Mouse (Mus musculus) lung, postnatal 0 days (tissue): ENCODE data around the gene Gm49337. TPM values are rescaled to one million over a fixed set of nuclear protein-coding genes. Genes with fewer than 3 reads are reported as not detected.

Experiments used
- ATAC-seq: fragments of 200-750 bp; cut with Nextera tagmentation; 2 replicates; pipeline ENCODE4 v1.8.0; 2017; ENCODE audit warnings: moderate library complexity
- DNase-seq: peaks from one replicate; pipeline ENCODE4 v3.0.0-alpha.2; 2016; ENCODE audit warnings: low spot score
- H3K27ac ChIP-seq: fragments of 300-500 bp; sonication (generic); 2 replicates; pipeline ENCODE4 v1.5.1; 2014; ENCODE audit warnings: antibody characterized with exemption, mild to moderate bottlenecking, low read length, mixed read lengths
- H3K27me3 ChIP-seq: fragments of 300-500 bp; sonication (generic); replicated peaks from 2 replicates; pipeline ENCODE4 v1.6.1; 2014; ENCODE audit warnings: low read length, mixed read lengths; ENCODE audit not compliant: insufficient read depth
- H3K36me3 ChIP-seq: fragments of 300-500 bp; sonication (generic); 2 replicates; pipeline ENCODE4 v1.6.1; 2014; ENCODE audit warnings: low read length, mixed read lengths; ENCODE audit not compliant: insufficient read depth
- H3K4me1 ChIP-seq: fragments of 300-500 bp; sonication (generic); 2 replicates; pipeline ENCODE4 v1.6.1; 2014; ENCODE audit warnings: antibody characterized with exemption, low read depth, low read length, mixed read lengths; ENCODE audit not compliant: insufficient read depth
- H3K4me2 ChIP-seq: fragments of 300-500 bp; sonication (generic); replicated peaks from 2 replicates; pipeline ENCODE4 v1.6.1; 2014; ENCODE audit warnings: low read depth, mild to moderate bottlenecking, low read length, moderate library complexity, mixed read lengths
- H3K4me3 ChIP-seq: fragments of 300-500 bp; sonication (generic); 2 replicates; pipeline ENCODE4 v1.5.1; 2014; ENCODE audit warnings: low read depth, low read length
- H3K9ac ChIP-seq: fragments of 300-500 bp; sonication (generic); replicated peaks from 2 replicates; pipeline ENCODE4 v1.6.1; 2014; ENCODE audit warnings: low read depth, mild to moderate bottlenecking
- H3K9me3 ChIP-seq: fragments of 300-500 bp; sonication (generic); 2 replicates; pipeline ENCODE4 v1.6.1; 2016; ENCODE audit warnings: low read length, mixed read lengths
- CTCF ChIP-seq: IDR thresholded peaks from 2 replicates; pipeline ENCODE4 v1.5.1; 2016; ENCODE audit warnings: antibody characterized with exemption, mild to moderate bottlenecking
- EP300 ChIP-seq: IDR thresholded peaks from 2 replicates; pipeline ENCODE4 v1.6.1; 2016; ENCODE audit warnings: antibody characterized with exemption, mild to moderate bottlenecking, control low read depth
- WGBS: fragments of 180-500 bp; shearing (Covaris S2); extraction: QIAGEN DNeasy Blood & Tissue Kit; methylation state at CpG from one replicate; pipeline ENCODE4 v1.1.7; 2014; 5-methylcytosine and 5-hydroxymethylcytosine counted together
- polyA plus RNA-seq: library from polyadenylated mRNA; unstranded; fragments of >200 nt; fragmentation: Nextera tagmentation; extraction: Ambion mirVana; gene quantifications from 2 replicates; pipeline ENCODE4 v1.2.1, GENCODE M21; 2015

The Gm49337 gene
- polyA plus RNA-seq, 1 experiment from 2014 or later, result not detected

DNA sequence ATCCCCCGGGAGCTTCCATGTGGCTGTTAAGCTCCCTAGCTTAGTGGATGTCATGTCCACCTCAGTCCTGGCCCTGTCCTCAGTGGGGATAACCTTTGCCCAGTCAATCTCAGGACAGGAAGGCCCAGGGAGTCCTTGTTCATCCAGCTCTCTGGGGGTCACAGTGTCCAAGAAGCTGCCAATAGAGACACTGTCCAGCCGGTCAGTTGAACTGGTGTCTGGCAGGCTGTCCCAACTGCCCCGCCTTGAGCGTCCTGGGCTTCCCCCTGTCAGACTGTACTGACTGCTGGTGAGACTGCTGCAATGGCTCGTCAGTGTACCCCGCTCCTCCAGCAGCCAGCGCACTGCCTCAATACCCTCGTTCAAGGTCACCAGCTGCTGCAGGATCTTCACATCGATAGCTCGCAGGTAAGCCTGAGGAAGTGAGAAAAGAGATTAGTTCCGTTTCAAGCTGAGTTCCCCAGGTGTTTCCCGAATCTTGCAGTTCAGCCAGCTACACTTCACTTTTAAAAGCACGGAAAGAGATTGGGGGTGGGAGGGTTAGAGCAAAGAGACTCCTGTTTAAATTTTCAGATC is 35.7 kb upstream of the Gm49337 start:
- ATAC-seq, result no peak
- Histone ChIP-seq H3K36me3 (no peaks in the 10 kb centered on the region), H3K9me3 (no peaks in the 10 kb centered on the region), H3K27me3 (no peaks in the 10 kb centered on the region), H3K4me3 (no peak overlapping the region), H3K27ac (no peak overlapping the region), H3K4me2 (no peak overlapping the region), H3K4me1 (no peaks in the 10 kb centered on the region), H3K9ac (no peak overlapping the region)
- DNase-seq, result no peak
- WGBS, result 43% methylated on average over 13 of the region's 13 CpGs
- TF ChIP-seq EP300 (no peak), CTCF (no peak)

DNA sequence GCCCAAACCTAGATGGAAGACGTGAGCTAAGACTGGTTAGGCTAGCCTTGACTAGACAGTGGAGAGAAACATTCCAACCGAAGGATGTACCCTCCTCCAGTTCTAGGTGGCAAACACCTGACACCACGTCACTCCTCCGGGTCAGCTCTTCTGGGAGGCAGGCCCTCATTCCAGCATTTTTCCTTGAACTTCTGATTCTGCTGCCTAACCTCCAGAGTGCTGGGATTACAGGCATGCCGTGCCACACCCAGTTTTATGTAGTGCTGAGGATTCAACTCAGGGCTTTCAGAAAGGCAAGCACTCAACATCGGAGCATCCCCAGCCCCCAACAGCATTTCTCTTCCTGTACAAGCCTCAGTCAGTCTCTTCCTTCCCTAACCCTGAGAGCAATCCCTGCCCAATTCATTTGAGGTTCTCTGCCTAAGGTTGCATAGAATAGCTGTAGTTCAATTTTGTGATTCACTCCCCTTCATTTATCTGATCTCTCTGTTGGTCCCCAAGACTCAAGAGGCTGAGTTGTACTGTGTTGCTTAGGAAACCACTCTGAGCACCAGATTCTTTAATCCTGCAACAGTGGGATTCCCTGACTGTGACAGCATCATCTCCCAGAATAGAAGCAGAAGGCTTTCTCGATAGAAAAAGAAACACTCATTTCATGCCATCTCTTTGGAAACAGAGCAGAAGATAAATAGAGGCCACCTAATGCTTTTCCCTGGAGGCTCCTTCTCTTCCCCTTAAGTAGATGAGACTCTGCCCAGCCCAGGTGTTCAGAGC is 32.2 kb upstream of the Gm49337 start:
- Histone ChIP-seq H3K27ac (no peak overlapping the region), H3K9ac (no peak overlapping the region), H3K4me2 (no peak overlapping the region), H3K9me3 (no peaks in the 10 kb centered on the region), H3K4me3 (no peak overlapping the region), H3K4me1 (no peaks in the 10 kb centered on the region), H3K27me3 (no peaks in the 10 kb centered on the region), H3K36me3 (no peaks in the 10 kb centered on the region)
- TF ChIP-seq EP300 (no peak), CTCF (no peak)
- ATAC-seq, result no peak
- DNase-seq, result no peak
- WGBS, result 65% methylated on average over 7 of the region's 7 CpGs

DNA sequence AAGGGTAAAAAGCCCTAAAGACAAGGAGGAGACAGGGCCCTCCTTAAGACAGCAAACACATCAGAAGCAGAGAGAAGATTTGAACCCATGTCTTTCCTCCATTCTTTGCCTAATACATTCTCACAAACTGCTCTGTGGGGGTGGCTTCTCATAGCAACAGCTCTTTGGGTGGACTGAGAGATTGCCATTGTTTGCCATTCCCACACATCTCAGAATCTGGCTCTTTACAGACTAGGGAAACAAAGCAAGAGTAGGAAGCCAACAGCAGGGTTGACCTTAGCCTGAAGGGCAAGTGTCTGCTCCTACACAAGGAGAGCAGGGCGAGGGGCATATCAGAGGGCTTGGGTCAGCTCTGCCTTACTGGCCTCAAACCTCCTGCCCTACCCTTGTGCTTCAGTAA is 31.4 kb upstream of the Gm49337 start:
- no peaks in the 10 kb centered on the region for H3K9me3 ChIP-seq
- no peaks in the 10 kb centered on the region for H3K4me1 ChIP-seq
- DNase-seq (no peak), ATAC-seq (no peak)
- no peak overlapping the region for H3K9ac ChIP-seq
- no peaks in the 10 kb centered on the region for H3K36me3 ChIP-seq
- no peak overlapping the region for H3K4me3 ChIP-seq
- WGBS, result 67% methylated on average over 1 of the region's 1 CpGs
- H3K27me3 ChIP-seq, result no peaks in the 10 kb centered on the region
- no peak overlapping the region for H3K4me2 ChIP-seq
- no peak for TF ChIP-seq CTCF
- no peak for TF ChIP-seq EP300
- H3K27ac ChIP-seq, result no peak overlapping the region

DNA sequence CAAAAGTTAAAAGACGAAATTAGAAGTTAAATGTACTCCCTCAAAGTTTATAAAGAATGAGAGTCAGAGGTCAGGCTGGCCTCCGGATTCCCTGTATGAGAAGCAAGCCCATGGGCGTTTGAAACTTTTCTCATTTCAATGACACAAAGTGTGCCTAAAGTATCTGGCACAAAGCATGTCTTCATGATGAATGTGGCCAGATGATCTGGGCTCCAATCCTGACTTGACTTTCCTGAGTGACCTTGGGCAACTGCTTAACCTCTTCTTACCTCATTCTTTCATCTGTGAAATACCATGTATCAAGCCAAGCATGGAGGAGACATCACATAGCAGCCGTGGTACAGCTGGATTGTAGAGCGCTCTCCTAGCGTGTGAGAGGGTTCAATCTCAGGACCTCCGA is 30.9 kb upstream of the Gm49337 start:
- ATAC-seq (no peak), DNase-seq (no peak)
- no peaks in the 10 kb centered on the region for H3K4me1 ChIP-seq
- TF ChIP-seq EP300 (no peak), CTCF (no peak)
- no peaks in the 10 kb centered on the region for H3K9me3 ChIP-seq
- H3K4me2 ChIP-seq, result no peak overlapping the region
- H3K27ac ChIP-seq, result no peak overlapping the region
- WGBS, result 76% methylated on average over 7 of the region's 7 CpGs
- no peaks in the 10 kb centered on the region for H3K36me3 ChIP-seq
- no peak overlapping the region for H3K4me3 ChIP-seq
- no peak overlapping the region for H3K9ac ChIP-seq
- no peaks in the 10 kb centered on the region for H3K27me3 ChIP-seq

DNA sequence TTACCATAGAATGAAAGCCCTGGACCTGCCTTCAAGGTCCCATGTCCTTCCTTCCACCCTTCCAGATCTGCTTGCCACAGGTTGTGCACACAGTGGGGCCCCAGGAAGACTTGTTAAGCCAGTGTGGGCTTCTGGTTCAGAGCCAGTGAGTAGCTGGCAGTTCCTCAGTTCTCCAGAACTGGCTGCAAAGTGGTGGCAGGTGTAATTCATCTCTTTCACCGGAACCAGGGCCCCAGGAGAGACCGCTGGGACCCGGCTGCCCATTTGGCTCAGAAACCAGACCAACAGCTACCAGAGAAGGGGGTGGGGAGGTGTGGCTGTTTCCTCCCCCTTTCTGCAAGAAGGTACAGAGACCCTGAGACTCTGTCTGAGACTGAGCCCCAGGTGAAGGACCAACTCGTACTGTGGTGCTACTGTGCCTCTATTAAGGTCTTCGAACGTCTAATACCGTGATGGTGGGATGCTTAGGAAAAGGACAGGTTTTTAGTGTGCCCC is 29.8 kb upstream of the Gm49337 start:
- Histone ChIP-seq H3K9me3 (no peaks in the 10 kb centered on the region), H3K4me2 (peak overlapping the region; percentile 97), H3K36me3 (no peaks in the 10 kb centered on the region), H3K9ac (0 out of 2 replicates have a peak overlapping the region, but pooled peaks have one; percentile 74), H3K4me3 (peak overlapping the region; percentile 71; the same call in 1 of the 2 replicates), H3K4me1 (no peaks in the 10 kb centered on the region), H3K27me3 (no peaks in the 10 kb centered on the region), H3K27ac (no peak overlapping the region)
- DNase-seq (no peak), ATAC-seq (peak; percentile 27)
- 7% methylated on average over 7 of the region's 7 CpGs for WGBS
- TF ChIP-seq EP300, result no peak
- TF ChIP-seq CTCF, result no peak

DNA sequence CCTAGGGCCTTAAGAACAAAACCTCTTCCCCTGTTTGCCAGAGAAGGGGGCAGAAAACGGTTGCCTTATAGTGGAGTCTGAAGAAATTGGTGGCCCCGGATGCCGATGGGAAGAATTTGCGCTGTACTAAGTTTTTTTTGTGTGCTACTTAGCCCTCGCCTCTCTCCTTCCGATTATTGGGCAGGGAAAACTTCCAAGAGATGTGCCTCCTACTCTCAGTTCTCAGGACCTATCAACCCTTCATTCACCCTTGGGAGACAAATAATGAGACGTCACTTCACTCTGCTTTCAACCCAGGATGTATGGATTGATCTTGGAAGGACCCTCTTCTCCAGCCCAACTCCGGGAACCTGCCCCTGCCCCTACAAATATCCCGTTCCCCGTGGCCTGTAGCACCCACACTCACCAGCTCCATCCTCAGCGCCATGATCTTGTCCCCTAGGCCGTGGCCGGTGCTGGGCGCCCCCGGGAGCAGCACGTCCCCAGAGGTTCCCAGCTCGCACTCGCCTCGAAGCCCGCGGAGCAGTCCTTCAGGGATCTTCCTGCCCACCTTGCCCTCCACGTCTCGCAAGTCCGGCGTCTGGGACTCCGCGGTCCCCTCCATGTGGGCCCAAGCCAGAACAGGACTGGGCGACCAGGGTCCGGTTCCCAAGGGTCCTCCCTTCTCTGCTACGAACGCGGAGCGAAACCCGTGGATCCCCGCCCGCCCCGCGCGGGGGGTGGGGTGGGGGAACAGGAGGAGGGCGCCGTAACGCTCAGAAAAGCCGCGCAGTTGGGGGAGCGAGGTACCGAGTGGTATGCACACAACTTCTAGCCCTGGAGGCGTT is 29.1 kb upstream of the Gm49337 start:
- H3K4me3 ChIP-seq, result peak overlapping the region; percentile 71
- WGBS, result under 1% methylated on average over 45 of the region's 47 CpGs
- peak; percentile 56 for DNase-seq
- H3K4me1 ChIP-seq, result no peaks in the 10 kb centered on the region
- peak overlapping the region; percentile 32; the same call in 1 of the 2 replicates for H3K27ac ChIP-seq
- no peaks in the 10 kb centered on the region for H3K27me3 ChIP-seq
- H3K9me3 ChIP-seq, result no peaks in the 10 kb centered on the region
- H3K9ac ChIP-seq, result peak overlapping the region; percentile 74
- H3K36me3 ChIP-seq, result no peaks in the 10 kb centered on the region
- H3K4me2 ChIP-seq, result peak overlapping the region; percentile 97
- ATAC-seq, result peak; percentile 82
- no peak for TF ChIP-seq EP300
- TF ChIP-seq CTCF, result no peak
